Mouse (Mus musculus) G1E (cell line): Measurements from ENCODE around the gene Plxna2. TPM values are rescaled to one million over a fixed set of nuclear protein-coding genes. Genes with fewer than 3 reads are reported as not detected.

Experiments
- ATAC-seq: 2 replicates; pipeline ENCODE4 v1.8.0; 2016; ENCODE audit warnings: mild to moderate bottlenecking; ENCODE audit not compliant: insufficient number of reproducible peaks, poor library complexity, low FRiP score, severe bottlenecking; ENCODE audit errors: extremely low read depth
- DNase-seq: peaks from one replicate; pipeline ENCODE4 v3.0.0; 2012; ENCODE audit warnings: low spot score
- H3K27me3 ChIP-seq: 2 replicates; pipeline ENCODE4 v1.6.1; 2012; ENCODE audit warnings: mild to moderate bottlenecking, low read length, inconsistent platforms; ENCODE audit not compliant: insufficient read depth
- H3K36me3 ChIP-seq: replicated peaks from 2 replicates; pipeline ENCODE3; 2012; ENCODE audit warnings: mild to moderate bottlenecking, inconsistent platforms
- H3K4me1 ChIP-seq: 2 replicates; pipeline ENCODE4 v1.6.1; 2012; ENCODE audit warnings: low read depth, low read length, inconsistent platforms, mixed read lengths; ENCODE audit not compliant: insufficient read depth
- H3K4me3 ChIP-seq: 2 replicates; pipeline ENCODE4 v1.5.1; 2012; ENCODE audit warnings: low read depth, mild to moderate bottlenecking, inconsistent platforms, low read length, moderate library complexity, mixed read lengths
- H3K9me3 ChIP-seq: replicated peaks from 2 replicates; pipeline ENCODE4 v1.6.1; 2012; ENCODE audit warnings: inconsistent platforms
- CTCF ChIP-seq: IDR thresholded peaks from 2 replicates; pipeline ENCODE4 v1.5.1; 2012; ENCODE audit warnings: low read depth, low read length, inconsistent platforms, mixed read lengths
- GATA1 ChIP-seq: IDR thresholded peaks from 2 replicates; pipeline ENCODE4 v1.6.1; 2012; ENCODE audit warnings: borderline replicate concordance, low read length, inconsistent platforms, mixed read lengths
- GATA2 ChIP-seq: IDR thresholded peaks from 2 replicates; pipeline ENCODE4 v1.6.1; 2012; ENCODE audit warnings: low read depth, low read length, inconsistent platforms, borderline replicate concordance
- POLR2AphosphoS5 ChIP-seq: IDR thresholded peaks from 2 replicates; pipeline ENCODE4 v1.6.1; 2012; ENCODE audit warnings: low read depth, low read length, inconsistent platforms; ENCODE audit not compliant: insufficient replicate concordance
- TAL1 ChIP-seq: conservative IDR thresholded peaks from 2 replicates; pipeline ENCODE4 v1.6.1; 2012; ENCODE audit warnings: low read depth, low read length, inconsistent platforms, mixed read lengths
- polyA plus RNA-seq: library from polyadenylated mRNA; stranded (reverse); fragments of >175 nt; gene quantifications from 2 replicates; pipeline ENCODE4 v1.2.3, GENCODE M21; 2012
- total RNA-seq, 2 experiments: library from RNA; stranded (forward) in 1 of 2; stranded (reverse) in 1 of 2; fragments of 200-1000 nt in 1 of 2; fragments of >200 nt in 1 of 2; fragmentation: Nextera tagmentation in 1 of 2; gene quantifications; 2 replicates each; pipeline ENCODE4 v1.2.3; 2014 to 2017

The Plxna2 gene
- total and polyA plus RNA-seq, 3 experiments: 0.08 to 0.38 TPM; not detected in 1

DNA sequence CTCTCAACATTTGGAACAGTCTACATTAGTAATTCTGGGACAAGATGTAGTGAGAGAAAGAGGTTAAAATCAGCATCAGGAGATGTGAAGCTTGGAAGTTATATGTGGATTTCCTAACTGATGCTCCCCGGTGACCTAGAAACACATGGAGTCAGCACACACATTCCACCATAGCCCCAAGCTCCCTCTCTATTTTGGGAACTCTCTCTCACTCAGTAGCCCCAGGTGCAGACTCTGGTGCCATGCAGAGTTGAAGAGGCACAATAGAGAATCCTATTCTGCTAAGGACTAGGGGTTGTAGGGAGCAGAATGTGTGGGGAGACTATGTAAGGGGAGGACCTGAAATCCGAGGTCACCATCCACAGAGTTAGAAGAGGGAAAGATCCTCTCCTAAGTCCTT, 75.5 kb downstream of the Plxna2 start:
- no peak for DNase-seq
- TF ChIP-seq CTCF (no peak), GATA2 (no peak), TAL1 (no peak), POLR2AphosphoS5 (no peak), GATA1 (no peak)

DNA sequence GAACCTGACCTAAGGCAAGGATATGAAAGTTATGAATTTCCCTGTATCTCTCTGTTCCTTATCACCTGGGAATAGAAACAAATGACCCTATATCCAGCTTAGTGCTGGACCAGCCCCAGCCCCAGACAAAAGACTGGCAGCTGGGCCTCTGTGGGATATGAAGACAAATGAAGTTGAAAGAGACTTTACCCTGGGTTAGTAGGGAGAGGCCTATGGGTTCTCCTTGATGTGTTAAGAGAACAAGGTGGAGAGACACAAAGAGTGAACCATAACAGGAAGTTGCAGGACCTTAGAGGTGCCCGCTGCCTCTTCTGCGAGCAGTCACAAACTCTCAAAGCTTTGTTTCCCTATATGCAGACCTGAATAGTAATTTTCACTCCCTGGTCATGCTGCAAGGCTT, 76.8 kb downstream of the Plxna2 start:
- H3K27me3 ChIP-seq: no peaks in the 10 kb centered on the region
- H3K9me3 ChIP-seq: no peaks in the 10 kb centered on the region
- H3K4me3 ChIP-seq: no peak overlapping the region
- H3K36me3 ChIP-seq: no peaks in the 10 kb centered on the region
- no peaks in the 10 kb centered on the region for H3K4me1 ChIP-seq
- no peak for DNase-seq
- ATAC-seq: no peak
- TF ChIP-seq GATA1 (no peak), CTCF (no peak), POLR2AphosphoS5 (no peak), GATA2 (no peak), TAL1 (no peak)

More for the DNA sequence above, 75.5 kb downstream of the Plxna2 start:
- H3K36me3 ChIP-seq: no peaks in the 10 kb centered on the region
- H3K4me1 ChIP-seq: no peaks in the 10 kb centered on the region
- no peaks in the 10 kb centered on the region for H3K27me3 ChIP-seq
- H3K4me3 ChIP-seq: no peak overlapping the region
- no peaks in the 10 kb centered on the region for H3K9me3 ChIP-seq
- ATAC-seq: no peak

DNA sequence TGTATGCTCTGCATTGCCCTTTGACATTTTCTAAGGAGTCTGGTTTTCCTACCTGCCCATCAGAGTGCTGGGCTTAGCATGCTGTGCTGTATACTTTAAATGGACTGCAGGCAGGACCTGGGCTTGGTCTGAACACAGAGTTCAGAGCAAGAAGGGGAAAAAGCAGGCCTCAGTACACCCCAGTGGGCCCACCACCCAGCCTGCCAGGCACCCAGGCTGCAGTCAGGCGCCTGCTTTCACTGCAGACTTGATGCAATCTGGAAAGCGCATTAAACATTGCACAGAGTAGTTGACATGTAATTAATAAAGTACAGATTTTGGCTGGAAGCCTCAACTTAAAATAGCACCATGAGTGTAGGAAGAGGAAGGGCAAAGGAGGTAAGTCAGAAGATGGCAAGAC, 79.4 kb downstream of the Plxna2 start:
- Histone ChIP-seq H3K4me1 (no peaks in the 10 kb centered on the region), H3K4me3 (no peak overlapping the region), H3K36me3 (no peaks in the 10 kb centered on the region), H3K27me3 (no peaks in the 10 kb centered on the region), H3K9me3 (no peaks in the 10 kb centered on the region)
- no peak for DNase-seq
- TF ChIP-seq TAL1: no peak
- TF ChIP-seq POLR2AphosphoS5: no peak
- no peak for TF ChIP-seq GATA1
- no peak for TF ChIP-seq CTCF
- no peak for ATAC-seq

DNA sequence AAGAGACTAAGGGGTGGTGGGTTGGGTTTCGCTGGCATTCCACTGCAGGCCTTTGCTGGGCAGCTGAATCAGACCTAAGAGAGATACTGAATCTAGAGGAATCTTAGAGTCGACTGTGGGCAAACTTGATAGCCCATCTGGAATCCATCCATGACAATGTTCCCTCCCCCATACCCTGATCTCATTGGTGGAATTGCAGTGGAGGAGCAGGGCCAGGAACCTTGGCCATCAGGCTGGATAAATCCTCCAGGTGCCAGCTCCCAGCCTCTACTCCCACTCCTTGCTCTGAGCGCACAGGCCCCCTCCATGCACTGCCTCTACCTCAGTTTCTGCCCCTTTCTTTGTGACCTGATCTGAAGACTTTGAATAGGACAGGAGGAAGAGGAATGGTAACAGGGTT, 81.3 kb downstream of the Plxna2 start:
- no peak for DNase-seq
- H3K27me3 ChIP-seq: no peaks in the 10 kb centered on the region
- no peak for TF ChIP-seq GATA1
- no peak for TF ChIP-seq GATA2
- TF ChIP-seq TAL1: no peak
- no peaks in the 10 kb centered on the region for H3K9me3 ChIP-seq
- H3K4me1 ChIP-seq: no peaks in the 10 kb centered on the region
- no peak for ATAC-seq
- H3K36me3 ChIP-seq: no peaks in the 10 kb centered on the region
- H3K4me3 ChIP-seq: no peak overlapping the region

DNA sequence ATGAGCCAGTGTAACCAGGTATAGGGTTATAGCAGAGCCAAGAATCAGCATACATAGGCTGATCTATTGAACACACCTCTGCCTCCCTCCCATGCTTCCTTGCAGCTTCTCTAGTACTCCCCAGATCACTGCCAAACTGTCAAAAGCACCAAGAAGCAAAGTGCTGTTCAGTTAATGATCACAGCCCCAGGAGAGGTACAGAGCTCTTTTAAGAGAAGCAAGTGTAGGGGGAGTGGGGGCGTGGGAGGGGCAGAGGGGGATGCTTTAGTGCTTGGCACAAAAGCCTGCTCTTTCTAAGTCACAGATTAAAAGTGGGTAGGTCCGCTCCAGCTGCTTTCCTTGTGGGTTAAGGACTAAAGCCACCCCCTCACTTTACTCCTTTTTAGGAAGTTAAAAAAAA, 85.2 kb downstream of the Plxna2 start:
- ATAC-seq: no peak
- H3K27me3 ChIP-seq: no peaks in the 10 kb centered on the region
- H3K36me3 ChIP-seq: no peaks in the 10 kb centered on the region
- TF ChIP-seq GATA1 (no peak), GATA2 (no peak), CTCF (no peak), POLR2AphosphoS5 (no peak), TAL1 (no peak)
- no peak for DNase-seq
- no peaks in the 10 kb centered on the region for H3K4me1 ChIP-seq
- no peak overlapping the region for H3K4me3 ChIP-seq
- H3K9me3 ChIP-seq: no peaks in the 10 kb centered on the region

DNA sequence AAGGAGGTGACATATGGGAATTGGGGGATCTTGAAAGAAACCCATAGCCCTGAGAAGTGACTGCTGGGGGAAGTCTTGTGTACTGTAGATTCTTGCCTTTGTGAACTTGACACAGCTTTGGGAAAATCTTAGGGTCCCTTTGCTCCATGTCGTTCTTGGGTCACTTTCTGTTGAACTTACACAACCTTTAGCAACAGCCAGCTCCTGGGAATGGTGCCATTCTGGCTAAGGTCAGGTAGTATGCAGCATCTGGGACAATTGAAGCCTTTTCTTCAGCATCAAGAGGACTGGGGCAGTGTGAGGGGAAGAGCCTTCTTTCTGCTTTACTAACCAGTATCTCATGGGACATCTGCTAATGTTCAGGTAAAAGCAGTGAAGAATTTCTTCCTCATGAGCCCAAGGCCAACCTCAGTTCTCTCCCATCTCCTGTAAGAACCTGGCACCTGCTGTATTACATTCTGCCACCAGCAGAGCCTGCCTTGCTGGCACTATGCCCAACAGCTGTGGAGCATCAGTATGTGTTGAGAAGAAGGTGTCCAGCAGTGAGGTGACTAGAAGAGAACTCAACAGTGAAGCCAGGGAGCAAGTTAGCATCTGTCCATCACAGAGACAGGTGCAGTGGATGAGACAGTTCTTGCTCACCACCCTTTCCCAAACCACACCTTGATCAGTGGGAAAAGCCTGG, 86.3 kb downstream of the Plxna2 start:
- ATAC-seq (no peak), DNase-seq (no peak)
- Histone ChIP-seq H3K36me3 (no peaks in the 10 kb centered on the region), H3K27me3 (no peaks in the 10 kb centered on the region), H3K4me1 (no peaks in the 10 kb centered on the region), H3K4me3 (no peak overlapping the region), H3K9me3 (no peaks in the 10 kb centered on the region)
- TF ChIP-seq GATA1: no peak
- TF ChIP-seq POLR2AphosphoS5: no peak
- no peak for TF ChIP-seq CTCF
- TF ChIP-seq GATA2: no peak
- no peak for TF ChIP-seq TAL1

DNA sequence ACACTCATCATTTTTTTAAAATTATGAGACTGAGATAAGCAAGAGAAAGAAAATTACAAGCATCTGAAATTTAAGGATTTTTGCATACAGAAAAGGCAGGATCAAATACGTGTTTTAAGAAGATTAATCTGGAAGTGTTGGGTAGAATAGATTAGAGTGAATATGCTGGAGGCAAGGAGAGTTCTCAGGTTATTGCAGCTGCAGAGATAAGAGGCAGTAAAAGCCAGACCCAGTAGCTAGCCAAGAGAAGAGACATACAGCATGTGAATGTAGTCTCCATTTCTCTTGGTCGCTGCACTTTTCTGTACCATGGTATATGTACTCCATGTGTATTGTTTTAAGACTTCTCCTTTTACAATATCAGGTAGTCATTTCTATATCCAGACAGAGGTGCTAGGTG, 88.5 kb downstream of the Plxna2 start:
- DNase-seq: no peak
- ATAC-seq: no peak
- Histone ChIP-seq H3K4me3 (no peak overlapping the region), H3K4me1 (no peaks in the 10 kb centered on the region), H3K27me3 (no peaks in the 10 kb centered on the region), H3K9me3 (no peaks in the 10 kb centered on the region), H3K36me3 (no peaks in the 10 kb centered on the region)
- no peak for TF ChIP-seq GATA1
- no peak for TF ChIP-seq TAL1
- no peak for TF ChIP-seq CTCF
- TF ChIP-seq POLR2AphosphoS5: no peak
- no peak for TF ChIP-seq GATA2
